Mouse (Mus musculus) gastrocnemius, postnatal 36 days (tissue): ENCODE data around the gene Zwilch. TPM values are rescaled to one million over a fixed set of nuclear protein-coding genes. Genes with fewer than 3 reads are reported as not detected.
"Not testable (repeated sequence)": the region's sequence is repeated elsewhere in the genome, so short reads cannot be mapped to it uniquely, and the experiment has no call there.

Experiments
- DNase-seq, 2 experiments: peaks; one replicate each; pipeline ENCODE4 v3.0.0; 2022
- intact Hi-C: fragments of 180-260 bp; cut with DNase I; formaldehyde crosslinking; loops from one replicate; pipeline ENCODE4 v1.15.1; 2025
- total RNA-seq, 2 experiments: library from RNA; stranded (reverse); gene quantifications; 2 replicates each; pipeline ENCODE4 v1.2.3; 2021

The Zwilch gene
- total RNA-seq, 2 experiments from 2014 or later, result 0.52 to 0.79 TPM

DNA sequence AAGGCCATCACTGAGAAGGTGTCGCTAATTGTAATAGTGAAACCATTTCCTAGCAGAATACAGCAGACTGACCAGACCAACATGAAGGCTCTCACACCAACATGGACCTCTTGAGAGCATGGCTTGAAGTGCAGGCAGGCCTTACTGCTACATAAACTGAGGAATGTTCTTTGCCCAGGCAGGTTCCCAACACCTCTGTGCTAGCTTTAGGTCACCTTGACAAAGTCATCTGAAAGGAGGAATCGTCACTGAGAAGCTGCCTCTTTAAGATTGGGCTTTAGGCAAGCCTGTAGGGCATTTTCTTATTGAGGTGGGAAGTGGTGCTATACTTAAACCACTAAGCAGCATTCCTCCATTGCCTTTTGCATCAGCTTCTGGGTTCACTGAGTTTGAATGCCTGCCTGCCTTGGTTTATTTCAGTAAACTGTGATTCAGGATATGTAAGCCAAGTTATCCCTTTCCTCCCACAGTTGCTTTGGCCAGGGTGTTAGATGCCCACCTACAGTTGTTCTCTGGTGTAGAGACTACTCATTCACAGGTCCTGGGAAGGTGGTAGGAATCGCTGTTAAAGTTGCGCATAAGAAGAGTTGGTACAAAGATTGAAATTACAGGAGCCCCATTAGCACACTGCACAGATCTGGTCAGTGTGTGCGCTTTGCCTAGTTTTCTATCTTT, 11.4 kb upstream of the Zwilch start:
- no peak for DNase-seq
- intact Hi-C loops, result loop anchor here (5.0 kb wide), 1 partner anchor 88 kb away; no protein-coding TSS in a partner anchor

DNA sequence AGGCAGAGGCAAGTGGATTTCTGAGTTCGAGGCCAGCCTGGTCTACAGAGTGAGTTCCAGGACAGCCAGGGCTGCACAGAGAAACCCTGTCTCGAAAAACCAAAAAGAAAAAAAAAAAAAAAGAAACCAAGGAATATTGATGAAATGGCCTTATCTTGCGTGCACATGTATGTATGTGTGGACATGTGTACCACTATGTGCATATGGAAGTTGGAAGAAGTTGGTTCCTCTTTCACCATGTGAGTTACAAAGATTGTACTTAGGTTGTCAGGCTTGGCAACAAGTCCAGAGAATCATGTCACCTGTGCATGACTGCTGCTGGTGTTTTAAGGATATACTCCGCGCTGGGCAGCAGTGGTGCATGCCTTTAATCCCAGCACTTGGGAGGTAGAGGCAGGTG, 10.4 kb upstream of the Zwilch start:
- intact Hi-C loops, result loop anchor here (5.0 kb wide), 1 partner anchor 89 kb away; no protein-coding TSS in a partner anchor
- DNase-seq, result not testable (repeated sequence)

DNA sequence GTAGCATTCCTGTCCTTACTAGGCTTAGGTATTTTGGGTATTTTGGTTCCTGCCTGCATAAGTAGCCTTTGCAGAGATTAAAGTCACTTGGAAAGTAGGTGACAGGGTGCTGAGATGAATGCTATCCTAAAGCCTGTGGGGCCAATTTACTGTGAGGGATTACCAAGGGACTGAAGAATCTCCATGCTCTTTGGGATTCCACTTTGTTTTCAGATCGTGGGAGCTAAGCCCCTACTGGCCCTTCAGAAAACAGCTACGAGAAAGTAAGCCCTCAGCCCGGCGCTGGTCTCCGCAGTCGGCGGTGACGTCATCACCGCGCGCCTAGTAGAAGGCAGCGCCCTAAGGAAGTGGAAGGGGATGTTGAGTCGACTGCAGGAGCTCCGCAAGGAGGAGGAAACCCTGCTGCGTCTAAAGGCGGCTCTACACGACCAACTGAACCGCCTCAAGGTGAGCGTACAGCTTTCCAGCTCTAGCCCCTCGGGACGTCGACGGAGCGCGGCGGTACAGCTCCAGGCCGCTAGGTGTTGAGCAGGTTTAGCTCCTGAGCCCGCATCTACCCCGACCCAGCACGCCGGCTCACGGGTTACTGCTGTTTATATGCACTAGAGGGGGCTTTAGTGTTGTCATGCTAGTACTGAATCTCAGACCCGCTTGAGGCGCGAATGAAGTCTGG, 6.2 kb upstream of the Zwilch start, which contains the start of gene Snapc5:
Gene Snapc5 (plus strand): TSS at position 301 of the 673 bp plus-strand sequence.
- intact Hi-C loops, result loop anchor here (1.0 kb wide), 1 partner anchor 74 kb away; the partner anchor contains the start of gene Map2k1
- peak; percentile 76 to 82 for DNase-seq

DNA sequence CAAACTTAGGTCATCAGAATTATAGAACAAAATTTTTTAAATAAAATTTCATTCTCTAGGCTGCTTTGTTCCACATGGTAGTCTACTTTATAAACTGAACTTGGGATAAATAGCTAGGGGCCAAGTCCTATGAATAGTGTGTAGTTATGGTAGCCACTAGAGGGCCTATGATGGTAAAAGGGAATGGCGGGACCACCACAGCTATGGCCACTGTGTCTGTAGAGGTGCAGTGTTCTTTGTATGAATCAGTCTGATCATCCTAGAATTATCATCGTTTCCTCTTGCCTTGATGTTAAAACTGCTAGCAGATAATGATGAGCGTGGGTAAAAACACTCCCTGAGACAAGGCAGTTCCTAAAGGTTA, 5.7 kb upstream of the Zwilch start:
- DNase-seq, result no peak
- intact Hi-C loops, result no loop called here

DNA sequence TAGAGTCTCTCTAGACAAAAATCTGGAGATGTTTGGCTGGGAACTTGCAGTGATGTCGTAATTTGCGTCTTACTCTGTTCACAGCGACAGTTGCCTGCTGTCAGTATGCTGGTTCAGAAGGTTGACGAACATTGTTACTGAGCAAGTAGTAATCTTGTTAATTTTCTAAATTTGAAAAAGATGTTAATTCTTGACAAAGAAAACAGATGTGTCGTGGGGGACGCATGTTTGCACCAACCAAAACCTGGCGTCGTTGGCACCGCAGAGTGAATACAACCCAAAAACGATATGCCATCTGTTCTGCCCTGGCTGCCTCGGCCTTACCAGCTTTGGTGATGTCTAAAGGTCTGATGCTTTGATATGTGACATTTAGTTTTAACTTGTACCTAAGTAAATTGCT, 2.5 kb upstream of the Zwilch start:
- no peak for DNase-seq
- intact Hi-C loops, result no loop called here

DNA sequence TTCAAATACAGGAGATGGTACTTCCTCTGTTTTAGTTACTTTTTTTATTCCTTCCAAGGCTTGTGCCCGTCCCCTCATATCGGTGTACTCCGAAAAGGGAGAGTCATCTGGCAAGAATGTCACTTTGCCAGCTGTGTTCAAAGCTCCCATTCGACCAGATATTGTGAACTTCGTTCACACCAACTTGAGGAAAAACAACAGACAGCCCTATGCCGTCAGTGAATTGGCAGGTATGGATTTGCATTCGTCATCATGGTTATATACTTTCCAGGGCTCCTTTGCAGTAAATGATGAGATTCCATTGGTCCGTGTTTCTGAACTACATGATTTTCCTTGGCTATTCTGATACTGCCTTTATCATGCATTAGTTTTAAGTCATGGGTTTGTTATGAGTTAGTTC, 1.9 kb upstream of the Zwilch start:
- intact Hi-C loops, result no loop called here

DNA sequence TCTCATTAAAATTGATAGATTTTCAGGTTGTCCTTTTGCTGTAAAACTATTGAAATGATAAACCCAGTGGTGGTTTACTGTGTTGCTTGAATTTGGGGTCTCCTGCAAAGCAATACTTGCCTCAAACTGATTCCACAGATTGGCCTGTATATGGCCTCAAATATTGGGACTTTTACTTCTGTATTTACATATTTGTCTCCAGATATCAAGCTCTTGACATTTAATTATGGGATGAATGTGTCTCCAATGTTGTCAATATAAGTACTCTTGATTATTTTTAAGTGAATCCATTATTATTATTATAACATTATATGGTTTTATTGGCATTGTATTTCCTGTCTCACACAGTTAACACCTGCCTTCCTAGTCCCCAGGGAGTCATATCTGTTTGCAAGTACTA, 1.4 kb upstream of the Zwilch start:
- intact Hi-C loops, result no loop called here
- no peak for DNase-seq

More for the DNA sequence above, 1.9 kb upstream of the Zwilch start:
- no peak for DNase-seq

DNA sequence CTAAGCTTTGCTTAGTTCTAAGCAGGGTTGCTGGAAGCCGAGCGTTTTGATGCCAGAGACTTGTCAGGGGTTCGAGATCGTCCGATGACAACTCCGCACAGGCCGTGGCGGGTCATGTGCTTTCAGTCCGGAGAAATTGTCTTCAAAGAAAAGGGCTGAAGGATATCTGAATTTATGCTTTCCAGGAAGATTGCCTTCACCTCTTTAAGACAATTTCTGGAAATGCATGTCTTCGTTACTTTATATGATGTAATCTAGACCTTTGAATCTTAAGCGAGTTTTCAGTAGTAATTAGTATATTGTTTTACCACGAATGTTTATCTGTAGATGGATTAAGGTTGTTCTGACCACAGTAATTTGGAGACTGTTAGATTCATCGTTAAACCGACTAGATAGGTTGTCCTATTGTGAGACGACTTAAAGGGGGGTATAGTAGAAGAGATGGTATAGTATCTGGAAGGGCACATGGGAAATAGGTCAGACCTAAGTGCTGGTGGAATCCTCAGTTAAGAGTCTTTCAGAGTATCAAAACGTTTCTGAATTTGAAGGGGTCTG, 839 bp upstream of the Zwilch start:
- no peak for DNase-seq
- intact Hi-C loops, result no loop called here

DNA sequence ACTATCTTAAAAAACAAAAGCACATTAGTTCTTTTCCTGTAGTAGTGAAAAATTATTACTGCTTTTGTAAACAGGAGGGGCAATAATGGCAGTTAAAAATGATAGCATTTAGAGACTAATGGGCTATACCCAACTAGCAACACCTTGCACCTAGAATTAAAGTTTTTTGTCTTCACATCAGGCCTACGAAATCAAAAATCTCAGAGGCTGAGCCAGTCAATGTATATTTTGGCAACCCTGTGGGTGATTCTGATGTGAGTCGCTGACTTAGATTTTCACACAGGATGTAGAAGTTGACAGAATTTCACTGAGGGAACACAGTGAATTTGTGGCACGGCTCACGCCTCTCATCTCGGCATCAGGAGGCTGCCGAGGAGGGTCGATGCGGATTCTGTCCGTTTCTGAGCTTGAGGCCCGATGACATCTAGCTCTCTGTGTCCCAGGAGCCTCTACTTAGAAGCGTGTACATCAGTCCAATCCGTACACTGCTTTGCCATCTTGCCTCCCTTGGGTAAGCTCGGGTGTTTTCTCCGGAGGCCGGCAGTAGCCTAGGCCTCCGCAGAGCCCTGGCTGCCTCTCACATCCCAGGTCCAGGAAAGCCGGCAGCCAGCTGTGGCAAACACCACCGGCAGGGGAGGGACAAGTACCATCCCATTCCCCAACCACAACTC, 624 bp downstream of the Zwilch start:
- intact Hi-C loops, result no loop called here
- no peak for DNase-seq

DNA sequence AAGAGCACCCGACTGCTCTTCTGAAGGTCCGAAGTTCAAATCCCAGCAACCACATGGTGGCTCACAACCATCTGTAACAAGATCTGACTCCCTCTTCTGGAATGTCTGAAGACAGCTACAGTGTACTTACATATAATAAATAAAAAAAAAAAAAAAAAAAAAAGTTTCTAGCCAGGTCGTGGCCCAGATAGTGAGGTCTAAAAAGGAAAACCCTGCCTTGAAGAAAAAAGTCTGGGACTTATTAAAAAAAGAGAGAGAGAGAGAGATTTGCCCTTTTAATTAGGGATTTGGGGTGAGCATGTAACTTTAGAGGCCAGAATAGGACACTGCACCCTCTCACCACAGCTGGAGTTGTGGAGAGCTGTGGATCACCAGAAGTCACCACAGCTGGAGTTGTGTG, 2.9 kb downstream of the Zwilch start:
- intact Hi-C loops, DNase-seq: not testable (repeated sequence)

DNA sequence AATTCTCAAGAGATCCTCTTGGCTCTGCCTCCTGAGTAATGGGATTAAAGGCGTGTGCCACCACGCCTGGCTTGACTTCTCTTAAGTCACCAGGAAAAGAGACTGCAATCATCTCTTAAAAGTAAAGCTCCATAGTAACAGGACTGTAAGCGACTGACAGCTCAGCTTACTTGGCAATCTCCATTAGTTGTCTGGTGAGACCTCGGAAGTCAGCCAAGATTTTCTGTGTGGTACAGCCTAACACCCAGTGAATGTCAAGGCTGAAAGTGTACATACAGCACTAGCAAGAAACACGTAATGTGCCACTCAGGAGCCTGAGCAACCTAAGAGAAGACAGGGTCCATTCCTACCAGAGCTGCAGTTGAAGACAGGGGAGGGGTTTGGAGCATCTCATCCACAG, 12.4 kb downstream of the Zwilch start:
- no peak for DNase-seq
- intact Hi-C loops, result no loop called here

DNA sequence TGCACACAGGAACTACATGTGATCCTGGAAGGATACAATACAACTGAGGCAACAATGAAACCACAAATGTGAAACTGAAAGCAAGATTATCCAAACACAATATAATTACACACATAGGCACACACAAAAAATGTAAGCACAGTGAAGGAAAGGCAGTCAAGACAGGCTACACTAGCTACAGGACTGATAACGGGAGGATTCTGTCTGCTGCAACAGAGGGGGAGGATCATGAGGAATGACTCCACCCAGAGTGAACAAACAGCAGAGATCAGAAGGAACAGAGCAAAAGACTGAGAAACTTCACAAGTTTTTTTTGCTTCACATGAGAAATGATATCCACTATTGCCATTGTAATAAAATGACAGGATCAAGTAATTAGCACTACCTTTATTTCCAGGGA, 16.3 kb downstream of the Zwilch start:
- intact Hi-C loops, result no loop called here
- DNase-seq, result no peak

DNA sequence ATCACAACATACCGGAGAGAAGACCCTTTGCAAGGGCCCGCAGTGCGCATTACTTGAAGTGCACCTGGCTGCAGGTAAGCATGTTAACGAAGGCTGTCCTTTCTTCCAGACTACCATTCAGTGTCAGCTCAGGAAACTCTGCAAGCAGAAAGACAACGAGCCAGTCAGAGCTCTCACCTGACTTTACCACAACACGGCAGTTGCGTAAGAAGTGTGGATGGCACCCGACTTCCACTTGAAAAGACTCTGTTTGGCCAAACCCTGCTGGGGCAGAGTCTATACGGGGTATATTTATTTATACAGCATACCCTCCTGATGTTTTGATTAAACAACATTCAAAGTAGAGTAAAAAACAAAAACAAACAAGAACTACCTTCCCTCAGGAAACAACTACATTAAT, 33.0 kb downstream of the Zwilch start:
- no peak for DNase-seq
- intact Hi-C loops, result loop anchor here (2.0 kb wide), 1 partner anchor 133 kb away; no protein-coding TSS in a partner anchor

DNA sequence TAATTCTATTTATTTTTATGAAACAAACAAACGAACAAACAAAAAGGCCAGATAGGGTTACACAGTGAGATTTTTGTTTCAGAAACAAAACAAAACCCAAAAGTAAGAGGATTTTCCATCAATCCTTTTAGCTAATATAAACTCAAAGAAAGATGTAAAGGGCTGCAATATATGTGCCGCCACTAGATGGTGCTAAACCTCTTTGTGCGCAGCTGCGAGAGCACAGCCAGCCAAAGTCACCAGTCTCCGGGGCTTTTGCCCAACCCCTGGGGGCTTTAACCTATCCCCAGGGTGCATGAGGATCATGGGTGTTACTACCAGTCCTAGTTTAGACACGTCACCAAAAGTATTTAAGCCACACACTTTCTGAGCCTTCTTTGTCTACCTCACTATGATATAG, 34.0 kb downstream of the Zwilch start:
- intact Hi-C loops, result loop anchor here (2.0 kb wide), 1 partner anchor 134 kb away; no protein-coding TSS in a partner anchor
- peak in 1 of 2 experiments; percentile 22 for DNase-seq

DNA sequence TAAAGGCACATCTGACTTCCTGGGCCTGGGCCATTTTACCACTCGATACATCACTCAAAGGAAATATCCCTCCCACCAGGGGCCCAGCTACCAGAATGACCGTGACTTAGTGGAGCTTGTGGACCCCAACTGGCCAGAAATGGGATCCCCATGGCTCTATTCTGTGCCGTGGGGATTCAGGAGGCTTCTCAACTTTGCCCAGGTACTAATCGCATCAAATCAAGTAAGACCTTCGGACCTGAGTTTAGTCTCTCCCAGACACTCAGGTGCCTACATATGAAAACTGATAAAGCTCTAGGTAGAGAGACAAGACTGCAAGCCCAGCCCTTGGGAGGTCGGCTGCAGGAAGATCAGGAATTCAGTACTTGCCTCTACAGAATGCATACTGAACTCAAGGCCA, 41.3 kb downstream of the Zwilch start:
- intact Hi-C loops, result no loop called here
- DNase-seq, result no peak

DNA sequence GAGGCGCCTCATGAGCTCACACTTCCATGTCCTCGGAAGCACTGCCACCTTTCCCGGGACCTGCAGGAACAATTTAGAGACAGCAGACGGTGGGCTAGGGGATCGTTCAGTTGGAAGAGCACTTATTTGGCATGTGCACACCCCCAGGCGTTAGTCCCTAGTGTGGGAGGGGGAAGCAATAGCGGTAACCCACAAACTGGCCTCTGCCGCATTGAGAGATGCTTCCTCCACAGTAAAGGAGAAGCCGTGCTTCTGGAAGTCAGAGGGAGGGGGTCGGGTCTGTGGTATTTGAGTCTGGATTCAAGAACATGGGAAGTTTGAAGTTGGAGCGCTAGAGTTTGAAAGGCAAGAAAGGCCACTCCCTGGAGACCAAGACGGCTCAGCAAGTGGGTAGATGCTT, 46.8 kb downstream of the Zwilch start:
- intact Hi-C loops, result no loop called here

DNA sequence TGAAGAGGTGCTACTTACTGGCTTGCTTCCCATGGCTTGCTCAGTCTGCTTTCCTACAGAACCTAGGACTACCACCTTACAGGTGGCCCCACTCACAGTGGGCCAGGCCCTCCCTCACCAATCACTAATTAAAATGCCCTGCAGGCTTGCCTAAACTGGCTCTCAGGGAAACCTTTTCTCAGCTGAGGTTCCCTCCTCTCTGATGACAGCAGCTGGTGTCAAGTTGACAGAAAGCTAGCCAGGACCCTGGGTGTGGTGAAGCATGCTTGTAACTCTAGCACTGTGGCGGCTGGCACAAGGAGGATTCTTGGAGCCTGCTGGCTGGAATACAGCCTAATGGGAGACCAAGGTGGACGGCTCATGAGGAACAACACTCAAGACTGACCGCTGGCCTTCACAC, 47.6 kb downstream of the Zwilch start:
- intact Hi-C loops, result no loop called here
- DNase-seq, result peak in 1 of 2 experiments; percentile 53

More for the DNA sequence above, 46.8 kb downstream of the Zwilch start:
- DNase-seq, result no peak

DNA sequence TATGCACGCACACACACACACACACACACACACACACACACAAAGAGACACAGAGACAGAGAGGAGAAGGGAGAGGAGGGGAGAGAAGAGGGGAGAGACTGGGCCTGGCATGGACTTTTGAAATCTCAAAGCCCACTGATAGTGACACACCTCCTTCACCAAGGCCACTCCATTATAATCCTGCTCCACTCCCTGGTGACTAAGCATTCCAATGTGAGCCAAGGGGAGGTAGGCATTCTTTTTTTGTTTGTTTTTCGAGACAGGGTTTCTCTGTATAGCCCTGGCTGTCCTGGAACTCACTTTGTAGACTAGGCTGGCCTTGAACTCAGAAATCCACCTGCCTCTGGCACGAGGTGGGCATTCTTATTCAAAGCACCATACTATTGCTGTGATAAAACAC, 48.1 kb downstream of the Zwilch start:
- intact Hi-C loops, result loop anchor here (5.0 kb wide), 1 partner anchor 127 kb away; the partner anchor contains the start of gene Map2k1
- not testable (repeated sequence) for DNase-seq

DNA sequence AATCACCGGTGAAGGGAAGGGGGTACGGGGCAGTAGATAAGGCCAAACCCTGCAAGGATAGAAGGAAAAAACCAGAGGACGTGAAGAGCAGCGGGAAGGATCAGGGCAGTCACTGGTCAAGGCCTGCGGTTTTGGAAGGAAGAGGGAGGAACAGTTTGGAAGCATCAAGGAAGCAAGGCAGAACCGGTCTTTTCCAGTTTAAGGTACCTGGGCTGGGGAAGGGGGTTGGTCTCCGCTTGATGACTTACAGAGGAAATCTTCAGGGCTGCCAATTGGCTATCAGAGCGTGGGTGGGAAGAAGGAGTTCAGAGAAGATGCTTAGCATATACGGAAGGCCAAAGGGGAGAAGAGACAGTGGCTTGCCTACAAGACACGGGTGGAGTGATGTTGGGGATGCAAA, 50.3 kb downstream of the Zwilch start:
- intact Hi-C loops, result loop anchor here (5.0 kb wide), 1 partner anchor 130 kb away; the partner anchor contains the start of gene Map2k1
- no peak for DNase-seq

DNA sequence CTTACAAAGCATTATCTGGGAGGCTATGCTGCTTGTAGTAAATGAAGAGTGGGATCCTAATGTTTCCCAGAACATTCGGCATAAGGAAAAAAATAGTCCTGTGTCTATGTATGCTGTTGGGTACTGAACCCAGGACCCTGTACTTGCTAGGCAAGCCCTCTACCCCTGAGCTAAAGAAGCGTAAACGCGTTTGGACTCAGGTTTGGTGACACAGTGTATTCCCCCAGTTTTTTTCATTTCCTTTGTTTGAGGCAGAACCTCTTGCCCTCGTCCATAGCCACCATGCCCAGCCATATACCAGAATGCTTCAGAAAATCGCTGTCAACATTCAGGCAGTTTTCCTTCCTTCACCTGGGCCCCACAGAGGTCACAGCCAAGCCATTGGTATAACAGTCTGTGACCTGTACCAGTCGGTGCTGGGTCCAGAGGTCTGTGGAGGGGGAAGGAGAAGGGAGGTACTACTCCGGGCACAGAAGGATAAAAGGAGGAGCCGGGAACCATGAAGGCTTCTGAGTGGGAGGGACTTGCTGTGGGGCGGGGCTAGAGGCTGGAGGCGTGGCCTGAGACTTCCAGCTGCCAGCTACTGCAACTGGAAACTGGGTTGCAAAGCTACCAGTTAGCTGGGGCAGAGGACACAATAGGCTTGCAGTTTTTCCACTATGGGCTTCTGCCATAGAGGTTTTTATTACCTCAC, 52.2 kb downstream of the Zwilch start:
- intact Hi-C loops, result loop anchor here (5.0 kb wide), 1 partner anchor 132 kb away; the partner anchor contains the start of gene Map2k1
- no peak for DNase-seq
